Mouse (Mus musculus): ENCODE data around the gene Elmo3. TPM values are rescaled to one million over a fixed set of nuclear protein-coding genes. Genes with fewer than 3 reads are reported as not detected.

Elmo3 gene
- total and polyA plus RNA-seq, 2 experiments from 2014 or later: 1.4 to 1.9 TPM

DNA sequence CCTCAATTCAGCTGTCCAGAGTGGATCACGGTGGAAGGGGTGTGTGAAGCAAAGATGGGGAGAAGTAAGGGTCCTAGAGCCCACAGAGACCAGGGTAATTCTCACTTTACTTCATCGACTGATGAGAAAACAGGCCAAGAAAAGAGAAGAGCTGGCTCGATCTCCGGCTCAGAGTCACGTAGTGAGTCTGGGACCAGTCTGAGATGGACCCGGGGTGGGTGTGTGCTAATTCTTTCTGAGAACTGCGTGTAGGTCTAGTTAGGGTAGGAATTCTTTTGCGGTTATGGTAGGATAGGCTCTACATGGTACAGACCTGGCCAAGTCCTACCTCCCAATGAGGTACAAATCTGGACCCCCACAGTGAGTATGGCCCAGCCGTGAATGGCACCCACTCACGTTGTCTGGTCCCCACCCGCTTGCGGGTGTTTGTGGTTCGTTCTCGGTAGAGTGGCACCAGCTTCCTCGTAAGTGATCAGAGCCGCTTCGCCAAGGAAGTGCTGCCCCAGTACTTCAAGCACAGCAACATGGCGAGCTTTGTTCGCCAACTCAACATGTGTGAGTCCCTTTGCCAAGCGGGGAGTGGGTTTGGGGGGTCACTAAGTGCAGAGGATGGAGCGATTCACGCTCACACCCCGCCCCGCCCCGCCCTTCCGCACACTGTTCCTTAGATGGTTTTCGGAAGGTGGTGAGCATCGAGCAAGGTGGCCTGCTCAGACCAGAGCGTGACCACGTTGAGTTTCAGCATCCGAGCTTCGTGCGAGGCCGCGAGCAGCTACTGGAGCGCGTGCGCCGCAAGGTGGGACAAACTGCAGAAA lies 35.1 kb upstream of the Elmo3 start:
- 0 out of 2 replicates have a peak, but pooled peaks cover 4% of the 10 kb centered on the region for H3K36me3 ChIP-seq (replicated peaks; ENCODE audit: control insufficient read depth, insufficient read depth, low read length)
- no peak overlapping the region for H3K9ac ChIP-seq (replicated peaks; ENCODE audit: low read depth, low read length)
- peaks cover 15% of the 10 kb centered on the region; the same call in 1 of the 2 replicates for H3K4me1 ChIP-seq (ENCODE audit: control insufficient read depth, insufficient read depth)
- 12% methylated on average over 39 of the region's 39 CpGs for WGBS
- H3K4me3 ChIP-seq (ENCODE audit: low read depth, low read length): peak overlapping the region; percentile 56
- DNase-seq (ENCODE audit: low spot score) (no peak), ATAC-seq (ENCODE audit: insufficient read depth, low read depth) (no peak)
- peaks cover 66% of the 10 kb centered on the region for H3K27me3 ChIP-seq (ENCODE audit: control insufficient read depth, insufficient read depth, low read length)
- H3K4me2 ChIP-seq (ENCODE audit: low read depth, low read length): peak overlapping the region; percentile 95
- H3K27ac ChIP-seq (ENCODE audit: low read depth): no peak overlapping the region
- TF ChIP-seq CTCF (IDR thresholded peaks at IDR 0.05; ENCODE audit: low read depth): no peak
- TF ChIP-seq EP300 (IDR thresholded peaks at IDR 0.05; ENCODE audit: low read depth): no peak
- no peaks in the 10 kb centered on the region for H3K9me3 ChIP-seq (replicated peaks; ENCODE audit: control insufficient read depth, low read length)

DNA sequence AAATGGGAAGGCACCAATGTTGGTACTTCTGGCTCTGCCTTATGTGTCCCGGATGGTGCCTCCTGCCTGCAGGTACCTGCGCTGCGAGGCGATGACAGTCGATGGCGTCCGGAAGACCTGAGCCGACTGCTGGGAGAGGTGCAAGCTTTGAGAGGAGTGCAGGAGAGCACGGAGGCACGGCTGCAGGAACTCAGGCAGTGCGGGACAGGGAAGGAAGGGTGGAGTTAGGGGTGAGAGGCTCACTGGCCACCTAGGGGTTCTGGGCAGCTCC lies 34.5 kb upstream of the Elmo3 start:
- H3K4me3 ChIP-seq (ENCODE audit: low read depth, low read length): no peak overlapping the region; the same call in 1 of the 2 replicates
- H3K4me2 ChIP-seq (ENCODE audit: low read depth, low read length): no peak overlapping the region

DNA sequence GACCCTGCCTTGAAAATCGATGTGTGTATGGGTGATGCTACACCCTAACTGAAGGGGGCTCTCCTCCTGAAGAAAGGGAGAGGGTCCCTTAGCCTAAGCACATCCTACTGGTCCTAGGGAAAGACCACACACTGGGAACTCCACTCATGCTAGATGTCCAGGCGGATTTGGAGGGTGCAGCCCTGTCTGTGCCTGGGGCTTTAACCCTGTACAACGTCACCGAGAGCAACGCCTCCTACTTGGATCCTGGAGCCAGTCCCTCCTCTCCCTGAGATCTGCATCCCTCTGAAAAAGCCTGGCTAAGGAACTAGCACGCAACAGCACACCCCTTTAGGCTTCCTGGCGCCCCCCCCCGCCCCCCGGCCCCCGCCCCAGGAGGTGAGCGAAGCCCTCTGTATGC lies 30.0 kb upstream of the Elmo3 start:
- Histone ChIP-seq H3K27me3 (ENCODE audit: control insufficient read depth, insufficient read depth, low read length) (peaks cover 77% of the 10 kb centered on the region), H3K4me1 (ENCODE audit: control insufficient read depth, insufficient read depth) (peaks cover 24% of the 10 kb centered on the region), H3K36me3 (replicated peaks; ENCODE audit: control insufficient read depth, insufficient read depth, low read length) (no peaks in the 10 kb centered on the region), H3K9ac (replicated peaks; ENCODE audit: low read depth, low read length) (no peak overlapping the region), H3K4me2 (ENCODE audit: low read depth, low read length) (peak overlapping the region; percentile 80), H3K27ac (ENCODE audit: low read depth) (no peak overlapping the region), H3K4me3 (ENCODE audit: low read depth, low read length) (peak overlapping the region; percentile 50), H3K9me3 (replicated peaks; ENCODE audit: control insufficient read depth, low read length) (no peaks in the 10 kb centered on the region)
- no peak for TF ChIP-seq EP300 (IDR thresholded peaks at IDR 0.05; ENCODE audit: low read depth)
- no peak for DNase-seq (ENCODE audit: low spot score)
- WGBS: 10% methylated on average over 11 of the region's 11 CpGs
- ATAC-seq (ENCODE audit: insufficient read depth, low read depth): no peak

More for the DNA sequence above, 34.5 kb upstream of the Elmo3 start:
- H3K9ac ChIP-seq (replicated peaks; ENCODE audit: low read depth, low read length): no peak overlapping the region
- WGBS: 9% methylated on average over 11 of the region's 11 CpGs
- DNase-seq (ENCODE audit: low spot score): no peak
- peaks cover 69% of the 10 kb centered on the region for H3K27me3 ChIP-seq (ENCODE audit: control insufficient read depth, insufficient read depth, low read length)
- 0 out of 2 replicates have a peak, but pooled peaks cover 4% of the 10 kb centered on the region for H3K36me3 ChIP-seq (replicated peaks; ENCODE audit: control insufficient read depth, insufficient read depth, low read length)
- TF ChIP-seq CTCF (IDR thresholded peaks at IDR 0.05; ENCODE audit: low read depth): no peak
- TF ChIP-seq EP300 (IDR thresholded peaks at IDR 0.05; ENCODE audit: low read depth): no peak
- H3K9me3 ChIP-seq (replicated peaks; ENCODE audit: control insufficient read depth, low read length): no peaks in the 10 kb centered on the region
- peaks cover 18% of the 10 kb centered on the region; the same call in 1 of the 2 replicates for H3K4me1 ChIP-seq (ENCODE audit: control insufficient read depth, insufficient read depth)
- ATAC-seq (ENCODE audit: insufficient read depth, low read depth): no peak
- H3K27ac ChIP-seq (ENCODE audit: low read depth): no peak overlapping the region

DNA sequence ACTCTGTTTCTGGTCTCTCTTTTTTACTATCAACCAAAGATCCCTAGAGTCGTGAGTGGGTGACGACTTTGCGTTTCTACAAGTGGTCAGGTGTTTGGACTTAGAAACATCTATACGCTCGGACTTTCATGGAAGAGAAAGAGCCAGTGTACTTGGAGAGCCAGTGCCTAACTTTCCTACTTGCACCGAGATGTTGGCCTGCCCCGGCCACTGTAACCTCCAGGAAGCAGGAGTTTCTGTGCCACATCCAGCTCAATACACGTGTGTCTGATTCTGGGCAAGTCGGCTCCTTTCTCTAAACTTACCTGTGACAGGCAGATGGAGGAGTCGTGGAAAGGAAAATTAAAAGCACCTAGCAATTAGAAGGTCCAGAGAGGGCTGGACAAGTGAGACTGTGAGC lies 29.6 kb upstream of the Elmo3 start, which contains the start of gene Nol3:
Nol3 (plus strand) TSS at position 301 of the 400 bp plus-strand sequence.
- Histone ChIP-seq H3K4me3 (ENCODE audit: low read depth, low read length) (peak within 1 kb of the TSS; percentile 50), H3K27ac (ENCODE audit: low read depth) (no peak within 1 kb of the TSS), H3K9ac (replicated peaks; ENCODE audit: low read depth, low read length) (no peak within 1 kb of the TSS; the same call in 1 of the 2 replicates), H3K4me2 (ENCODE audit: low read depth, low read length) (peak within 1 kb of the TSS; percentile 80), H3K9me3 (replicated peaks; ENCODE audit: control insufficient read depth, low read length) (no peaks in the 10 kb centered on the region), H3K4me1 (ENCODE audit: control insufficient read depth, insufficient read depth) (peaks cover 21% of the 10 kb centered on the region), H3K36me3 (replicated peaks; ENCODE audit: control insufficient read depth, insufficient read depth, low read length) (no peaks in the 10 kb centered on the region), H3K27me3 (ENCODE audit: control insufficient read depth, insufficient read depth, low read length) (peaks cover 73% of the 10 kb centered on the region)
- no peak for TF ChIP-seq CTCF (IDR thresholded peaks at IDR 0.05; ENCODE audit: low read depth)
- TF ChIP-seq EP300 (IDR thresholded peaks at IDR 0.05; ENCODE audit: low read depth): no peak
- ATAC-seq (ENCODE audit: insufficient read depth, low read depth): no peak
- no peak for DNase-seq (ENCODE audit: low spot score)
- WGBS: 5% methylated on average over 10 of the region's 10 CpGs

DNA sequence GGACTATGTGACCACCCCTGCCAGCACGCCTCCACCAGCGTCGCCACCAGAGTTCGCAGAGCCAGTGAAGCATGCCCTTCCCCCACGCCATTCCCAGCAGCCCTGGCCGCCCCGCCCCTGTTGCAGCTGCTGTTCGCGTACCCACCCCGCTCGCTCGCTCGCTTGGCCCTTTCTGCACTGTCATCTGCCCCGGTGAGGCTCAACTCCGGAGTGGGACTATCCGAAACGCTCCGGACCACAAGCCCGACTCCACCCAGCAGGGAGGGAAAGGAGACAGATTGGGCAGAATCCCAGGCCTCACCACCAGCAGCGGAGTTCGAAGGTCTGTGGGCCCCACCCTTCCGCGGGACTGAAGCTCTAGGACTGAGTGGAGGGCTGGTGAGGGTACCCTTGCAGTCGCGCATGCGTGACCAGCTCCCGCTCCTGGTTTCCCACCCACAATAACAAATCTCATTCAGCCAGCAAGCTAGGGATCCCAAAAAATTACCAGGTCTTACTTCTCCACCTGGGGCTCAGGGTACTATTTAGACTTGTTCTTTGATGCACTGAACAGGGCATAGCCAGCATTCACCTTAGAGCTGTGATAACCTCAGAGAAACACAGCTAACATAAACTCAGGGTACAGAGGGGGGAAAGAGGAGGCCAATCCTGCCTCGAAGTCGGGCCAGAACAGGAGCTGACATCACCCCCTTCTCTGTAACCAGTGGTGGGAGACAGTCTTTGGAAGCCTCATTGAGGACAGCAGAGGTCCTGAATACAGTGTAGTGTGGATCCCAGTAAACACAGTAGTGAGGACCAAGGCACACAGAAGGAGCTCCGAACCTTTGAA lies 28.9 kb upstream of the Elmo3 start:
- H3K4me1 ChIP-seq (ENCODE audit: control insufficient read depth, insufficient read depth): peaks cover 21% of the 10 kb centered on the region
- peak overlapping the region; percentile 80 for H3K4me2 ChIP-seq (ENCODE audit: low read depth, low read length)
- peak overlapping the region; percentile 50 for H3K4me3 ChIP-seq (ENCODE audit: low read depth, low read length)
- TF ChIP-seq CTCF (IDR thresholded peaks at IDR 0.05; ENCODE audit: low read depth): no peak
- H3K27me3 ChIP-seq (ENCODE audit: control insufficient read depth, insufficient read depth, low read length): peaks cover 66% of the 10 kb centered on the region
- H3K36me3 ChIP-seq (replicated peaks; ENCODE audit: control insufficient read depth, insufficient read depth, low read length): no peaks in the 10 kb centered on the region
- no peak overlapping the region; the same call in 1 of the 2 replicates for H3K9ac ChIP-seq (replicated peaks; ENCODE audit: low read depth, low read length)
- no peaks in the 10 kb centered on the region for H3K9me3 ChIP-seq (replicated peaks; ENCODE audit: control insufficient read depth, low read length)
- 5% methylated on average over 30 of the region's 30 CpGs for WGBS
- no peak for DNase-seq (ENCODE audit: low spot score)
- no peak overlapping the region for H3K27ac ChIP-seq (ENCODE audit: low read depth)
- peak; percentile 53 for ATAC-seq (ENCODE audit: insufficient read depth, low read depth)
